Mouse (Mus musculus) erythroblast, embryonic 14.5 days (primary cell): ENCODE data around the gene Grm8. TPM values are rescaled to one million over a fixed set of nuclear protein-coding genes. Genes with fewer than 3 reads are reported as not detected.

Source experiments
- H3K27me3 ChIP-seq: 2 replicates; pipeline ENCODE4 v1.6.1; 2012; ENCODE audit warnings: inconsistent platforms; ENCODE audit not compliant: control insufficient read depth
- H3K36me3 ChIP-seq: 2 replicates; pipeline ENCODE4 v1.6.1; 2012; ENCODE audit warnings: mild to moderate bottlenecking, inconsistent platforms; ENCODE audit not compliant: control insufficient read depth
- H3K4me1 ChIP-seq: 2 replicates; pipeline ENCODE4 v1.6.1; 2012; ENCODE audit warnings: inconsistent platforms; ENCODE audit not compliant: control insufficient read depth
- H3K4me3 ChIP-seq: replicated peaks from 2 replicates; pipeline ENCODE3; 2012; ENCODE audit warnings: moderate library complexity, mild to moderate bottlenecking, inconsistent platforms
- H3K9me3 ChIP-seq: 2 replicates; pipeline ENCODE4 v1.6.1; 2012; ENCODE audit warnings: low read length, inconsistent platforms, mixed read lengths; ENCODE audit not compliant: control insufficient read depth
- GATA1 ChIP-seq: IDR thresholded peaks from 2 replicates; pipeline ENCODE4 v1.6.1; 2012; ENCODE audit warnings: low read length, inconsistent platforms, mixed read lengths
- TAL1 ChIP-seq: IDR thresholded peaks from 3 replicates; pipeline ENCODE4 v1.6.1; 2012; ENCODE audit warnings: low read length, inconsistent platforms, mixed read lengths
- polyA plus RNA-seq: library from polyadenylated mRNA; stranded (reverse); fragments of >175 nt; gene quantifications from 2 replicates; pipeline ENCODE4 v1.2.3, GENCODE M21; 2012

Gene Grm8
- polyA plus RNA-seq, 1 experiment, result not detected

- no peak for TF ChIP-seq GATA1
- TF ChIP-seq TAL1, result no peak
- Histone ChIP-seq H3K4me3 (no peak overlapping the region), H3K4me1 (no peaks in the 10 kb centered on the region), H3K36me3 (no peaks in the 10 kb centered on the region), H3K9me3 (no peaks in the 10 kb centered on the region), H3K27me3 (no peaks in the 10 kb centered on the region)
Measured at GRCm38 (mm10) chr6:27314273-27315009, 820.5 kb downstream of the Grm8 start.

- H3K4me1 ChIP-seq, result no peaks in the 10 kb centered on the region
- H3K9me3 ChIP-seq, result no peaks in the 10 kb centered on the region
- H3K36me3 ChIP-seq, result no peaks in the 10 kb centered on the region
- TF ChIP-seq GATA1 (no peak), TAL1 (no peak)
- no peaks in the 10 kb centered on the region for H3K27me3 ChIP-seq
- no peak overlapping the region for H3K4me3 ChIP-seq
Measured at GRCm38 (mm10) chr6:27310401-27310800, 824.6 kb downstream of the Grm8 start.

GRCm38 (mm10) chr6:27305351-27305750 is 829.6 kb downstream of the Grm8 start:
- TF ChIP-seq TAL1 (no peak), GATA1 (no peak)
- Histone ChIP-seq H3K4me1 (no peaks in the 10 kb centered on the region), H3K4me3 (no peak overlapping the region), H3K36me3 (no peaks in the 10 kb centered on the region), H3K27me3 (no peaks in the 10 kb centered on the region), H3K9me3 (no peaks in the 10 kb centered on the region)

- Histone ChIP-seq H3K36me3 (no peaks in the 10 kb centered on the region), H3K27me3 (no peaks in the 10 kb centered on the region), H3K4me1 (no peaks in the 10 kb centered on the region), H3K9me3 (no peaks in the 10 kb centered on the region), H3K4me3 (no peak overlapping the region)
- TF ChIP-seq TAL1 (no peak), GATA1 (no peak)
Measured at GRCm38 (mm10) chr6:27264972-27265371, 870.0 kb downstream of the Grm8 start.

GRCm38 (mm10) chr6:27262611-27263010 is 872.4 kb downstream of the Grm8 start:
- Histone ChIP-seq H3K4me1 (no peaks in the 10 kb centered on the region), H3K27me3 (no peaks in the 10 kb centered on the region), H3K9me3 (no peaks in the 10 kb centered on the region), H3K4me3 (no peak overlapping the region), H3K36me3 (no peaks in the 10 kb centered on the region)
- TF ChIP-seq GATA1, result no peak
- TF ChIP-seq TAL1, result no peak

GRCm38 (mm10) chr6:27240416-27240815 is 894.6 kb downstream of the Grm8 start:
- no peaks in the 10 kb centered on the region for H3K27me3 ChIP-seq
- H3K9me3 ChIP-seq, result no peaks in the 10 kb centered on the region
- no peaks in the 10 kb centered on the region for H3K36me3 ChIP-seq
- TF ChIP-seq TAL1 (no peak), GATA1 (no peak)
- no peak overlapping the region for H3K4me3 ChIP-seq
- no peaks in the 10 kb centered on the region for H3K4me1 ChIP-seq

GRCm38 (mm10) chr6:27239968-27240367 is 895.0 kb downstream of the Grm8 start:
- no peak for TF ChIP-seq GATA1
- TF ChIP-seq TAL1, result no peak
- Histone ChIP-seq H3K4me1 (no peaks in the 10 kb centered on the region), H3K9me3 (no peaks in the 10 kb centered on the region), H3K36me3 (no peaks in the 10 kb centered on the region), H3K27me3 (no peaks in the 10 kb centered on the region), H3K4me3 (no peak overlapping the region)
